Mouse (Mus musculus): Measurements from ENCODE around the gene Proser2.

Proser2 gene

GRCm38 (mm10) chr2:6072685-6073260, 57.2 kb downstream of the Proser2 start:
- DNase-seq (ENCODE audit: low spot score in 2 of 2): no peak

GRCm38 (mm10) chr2:6071598-6072440, 58.2 kb downstream of the Proser2 start:
- DNase-seq (ENCODE audit: low spot score in 2 of 2): no peak

- no peak for DNase-seq (ENCODE audit: low spot score in 2 of 2)
Observed at GRCm38 (mm10) chr2:6070925-6071324, 59.1 kb downstream of the Proser2 start.

GRCm38 (mm10) chr2:6067341-6067740, 62.7 kb downstream of the Proser2 start:
- no peak for DNase-seq (ENCODE audit: low spot score in 2 of 2)

- DNase-seq (ENCODE audit: low spot score in 2 of 2): no peak
Observed at GRCm38 (mm10) chr2:6060071-6060804, 69.8 kb downstream of the Proser2 start.

GRCm38 (mm10) chr2:6059291-6059690, 70.7 kb downstream of the Proser2 start:
- DNase-seq (ENCODE audit: low spot score in 2 of 2): no peak

GRCm38 (mm10) chr2:6056518-6056917, 73.5 kb downstream of the Proser2 start:
- DNase-seq (ENCODE audit: low spot score in 2 of 2): no peak

- no peak for DNase-seq (ENCODE audit: low spot score in 2 of 2)
Observed at GRCm38 (mm10) chr2:6055466-6055865, 74.5 kb downstream of the Proser2 start.

- DNase-seq (ENCODE audit: low spot score in 2 of 2): no peak
Observed at GRCm38 (mm10) chr2:6049018-6049417, 81.0 kb downstream of the Proser2 start.

GRCm38 (mm10) chr2:6048570-6048969, 81.4 kb downstream of the Proser2 start:
- no peak for DNase-seq (ENCODE audit: low spot score in 2 of 2)
